Mouse (Mus musculus) mature B cell (primary cell): ENCODE results near the gene Cst6.

Source experiments
- in situ Hi-C: fragments of 300-500 bp; cut with MboI; formaldehyde crosslinking; loops from 2 replicates; pipeline ENCODE4 v1.14.3; 2019

The Cst6 gene

GRCm38 (mm10) chr19:5348526-5349501 is 560 bp downstream of the Cst6 start:
- in situ Hi-C loops: no loop called here

DNA sequence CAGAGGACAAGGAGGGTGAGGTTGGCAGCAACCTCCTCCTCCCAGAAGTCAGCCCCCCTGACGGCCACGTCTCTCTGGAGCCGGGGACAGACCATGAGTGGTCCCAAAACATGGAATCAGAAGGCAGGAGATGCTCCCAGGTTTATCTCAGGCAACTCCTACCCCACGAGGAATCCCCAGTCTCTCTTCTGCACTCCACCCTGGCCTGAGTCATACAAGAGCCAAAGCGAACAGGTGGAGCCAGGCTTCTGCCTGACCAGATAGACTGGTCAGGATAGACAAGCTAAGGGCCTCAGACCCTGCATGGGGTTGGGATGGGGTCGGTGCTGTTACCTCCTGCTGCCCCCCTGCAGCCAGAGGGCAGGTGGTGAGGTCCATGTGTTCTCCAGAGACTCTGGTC is 1.3 kb downstream of the Cst6 start:
- in situ Hi-C loops: no loop called here

- in situ Hi-C loops: no loop called here
These were observed 3.9 kb downstream of the Cst6 start for GRCm38 (mm10) chr19:5345297-5346131.

DNA sequence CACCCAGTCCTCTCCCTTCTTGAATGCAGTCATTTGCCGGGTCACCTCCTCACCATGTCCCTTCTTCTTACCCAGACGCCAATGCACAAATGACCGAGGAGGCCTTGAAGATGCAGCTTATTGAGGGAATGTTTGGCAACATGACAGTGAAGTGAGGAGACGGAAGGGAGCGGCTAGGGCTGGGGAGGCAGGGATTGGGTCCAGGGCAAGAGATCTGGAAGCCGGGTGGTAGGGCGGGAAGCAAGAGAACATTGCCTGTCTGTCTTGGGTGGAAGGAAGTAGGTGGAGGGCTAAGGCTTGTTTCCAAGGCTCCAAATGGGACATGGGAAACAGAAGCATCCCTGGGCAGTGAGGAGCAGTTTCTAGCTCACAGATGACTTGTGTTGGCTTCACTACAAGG is 8.0 kb downstream of the Cst6 start:
- in situ Hi-C loops: no loop called here

DNA sequence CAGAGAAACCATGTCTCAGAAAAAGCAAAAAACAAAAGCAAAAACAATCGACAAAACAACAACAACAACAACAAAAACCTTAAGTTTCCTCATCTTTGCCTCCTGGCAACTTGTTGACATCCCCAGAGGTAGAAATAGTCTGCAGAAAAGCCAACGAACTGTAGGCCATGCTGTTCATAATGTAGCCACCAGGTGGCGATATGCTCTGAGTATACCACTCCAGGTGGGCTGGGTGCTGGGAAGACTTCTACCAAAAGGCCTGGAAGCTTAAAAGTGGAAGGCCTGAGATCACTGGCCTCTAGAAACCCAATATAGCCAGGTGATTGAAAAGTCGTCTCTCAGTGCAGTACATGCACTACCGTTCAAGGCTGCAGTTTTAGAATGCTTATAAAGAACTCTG is 11.4 kb downstream of the Cst6 start:
- in situ Hi-C loops: no loop called here

DNA sequence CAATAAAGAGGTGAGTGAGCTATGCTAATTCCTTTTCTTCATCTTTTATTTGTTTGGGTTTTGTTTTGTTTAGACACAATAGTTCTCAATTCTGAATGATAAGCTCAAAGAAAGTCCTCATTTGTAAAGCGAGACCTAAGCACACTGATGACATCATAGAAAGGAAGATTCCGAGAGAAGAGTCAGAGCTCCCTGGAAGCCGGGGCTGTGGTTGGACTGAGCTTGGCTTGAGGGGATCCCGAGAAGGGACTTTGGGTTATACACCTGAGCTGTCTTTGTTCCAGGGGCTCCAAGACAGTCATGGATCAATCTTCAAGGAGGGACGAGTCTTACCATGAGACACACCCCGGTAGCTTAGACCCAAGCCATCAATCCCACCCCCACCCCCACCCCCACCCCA is 13.9 kb downstream of the Cst6 start, which contains the start of gene Catsper1:
Gene Catsper1 (plus strand): TSS at position 301 of the 400 bp plus-strand sequence.
- in situ Hi-C loops: no loop called here

DNA sequence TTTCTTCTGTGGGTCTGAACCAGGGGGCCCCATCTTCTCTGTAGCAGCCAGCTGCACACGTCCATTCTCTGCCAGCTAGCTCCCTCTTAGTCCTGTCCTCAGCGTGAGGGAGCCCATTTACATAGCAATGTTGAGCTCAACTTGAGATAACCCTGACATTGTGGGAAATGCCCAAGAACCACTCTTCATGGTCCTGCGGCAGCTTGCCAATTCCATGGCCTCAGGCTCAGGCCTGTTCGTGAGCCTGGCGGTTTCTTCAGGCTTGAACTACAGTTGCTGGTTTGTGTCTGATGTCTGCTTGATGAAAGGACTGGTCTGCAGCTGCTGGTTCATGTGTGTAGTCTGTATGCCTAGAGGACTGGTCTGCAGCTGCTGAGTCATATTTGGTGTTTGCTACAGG is 14.6 kb downstream of the Cst6 start:
- in situ Hi-C loops: no loop called here

DNA sequence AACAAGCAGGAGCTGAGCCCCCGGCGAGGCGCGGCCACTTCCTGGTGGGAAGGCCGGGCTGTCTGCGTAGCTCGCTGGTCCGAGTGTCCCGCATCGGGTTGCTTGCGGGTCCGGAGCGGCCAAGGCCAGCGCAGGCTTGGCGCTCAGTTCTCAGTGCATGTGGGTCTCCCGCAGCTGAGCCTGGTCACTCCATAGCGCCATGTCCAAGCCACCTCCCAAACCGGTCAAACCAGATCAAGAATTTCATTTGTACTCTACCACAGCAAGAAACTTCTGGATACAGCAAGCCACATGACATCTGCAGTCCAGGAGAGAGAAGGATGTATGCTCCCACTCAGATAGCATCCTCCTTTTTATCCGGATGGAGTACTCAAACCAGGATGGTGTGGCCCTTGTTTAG is 21.4 kb downstream of the Cst6 start:
- in situ Hi-C loops: no loop called here

- in situ Hi-C loops: no loop called here
These were observed 25.6 kb downstream of the Cst6 start for GRCm38 (mm10) chr19:5323801-5324200.

GRCm38 (mm10) chr19:5313189-5313588 is 36.2 kb downstream of the Cst6 start:
- in situ Hi-C loops: no loop called here

DNA sequence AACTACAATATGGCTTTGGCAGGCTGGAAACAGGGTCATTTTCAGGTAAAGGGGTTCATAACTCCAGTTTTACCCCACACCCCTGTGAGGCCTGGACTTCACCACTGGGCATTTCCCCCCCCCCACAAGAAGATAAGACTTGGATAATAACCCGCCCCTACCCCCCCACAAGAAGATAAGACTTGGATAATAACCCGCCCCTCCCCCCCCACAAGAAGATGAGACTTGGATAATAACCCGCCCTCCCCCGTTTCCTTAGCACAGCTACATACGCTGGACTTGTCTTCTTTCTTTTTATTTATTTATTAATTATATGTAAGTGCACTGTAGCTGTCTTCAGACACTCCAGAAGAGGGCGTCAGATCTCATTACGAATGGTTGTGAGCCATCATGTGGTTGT is 40.3 kb downstream of the Cst6 start:
- in situ Hi-C loops: no loop called here

DNA sequence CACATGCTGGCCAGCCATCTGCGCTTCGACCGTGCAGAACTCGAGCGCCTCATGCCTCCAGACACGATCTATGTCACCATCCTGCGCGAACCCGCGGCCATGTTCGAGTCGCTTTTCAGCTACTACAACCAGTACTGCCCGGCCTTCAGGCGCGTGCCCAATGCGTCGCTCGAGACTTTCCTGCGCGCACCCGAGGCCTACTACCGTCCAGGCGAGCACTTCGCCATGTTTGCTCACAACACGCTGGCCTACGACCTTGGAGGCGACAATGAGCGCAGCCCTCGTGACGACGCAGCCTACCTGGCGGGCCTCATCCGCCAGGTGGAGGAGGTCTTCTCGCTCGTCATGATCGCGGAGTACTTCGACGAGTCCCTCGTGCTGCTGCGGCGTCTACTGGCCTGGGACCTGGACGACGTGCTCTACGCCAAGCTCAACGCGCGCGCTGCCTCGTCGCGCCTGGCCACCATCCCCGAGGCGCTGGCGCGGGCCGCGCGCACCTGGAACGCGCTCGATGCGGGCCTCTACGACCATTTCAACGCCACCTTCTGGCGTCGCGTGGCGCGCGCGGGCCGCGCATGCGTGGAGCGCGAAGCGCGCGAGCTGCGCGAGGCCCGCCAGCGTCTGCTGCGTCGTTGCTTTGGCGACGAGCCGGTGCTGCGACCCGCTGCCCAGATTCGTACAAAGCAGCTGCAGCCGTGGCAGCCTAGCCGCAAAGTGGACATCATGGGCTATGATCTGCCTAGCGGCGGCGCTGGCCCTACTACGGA is 42.2 kb downstream of the Cst6 start:
- in situ Hi-C loops: no loop called here

GRCm38 (mm10) chr19:5306279-5306678 is 43.1 kb downstream of the Cst6 start:
- in situ Hi-C loops: no loop called here

DNA sequence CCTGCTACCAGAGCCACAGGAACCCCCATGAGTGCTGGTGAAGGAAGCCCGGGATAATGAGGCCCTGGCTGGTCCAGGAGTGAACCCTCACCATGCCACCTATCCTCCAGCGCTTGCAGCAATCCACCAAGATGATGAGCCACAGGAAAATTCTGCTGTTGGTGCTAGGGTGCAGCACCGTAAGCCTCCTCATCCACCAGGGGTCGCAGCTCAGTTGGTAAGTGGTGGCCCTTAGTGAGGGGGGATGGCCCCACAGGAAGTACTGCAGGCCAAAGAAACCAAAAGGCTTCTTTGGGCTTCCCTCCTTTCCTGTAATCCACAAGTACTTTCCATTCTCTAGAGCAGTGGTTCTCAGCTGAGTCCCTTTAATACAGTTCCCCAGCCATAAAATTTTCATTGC is 46.9 kb downstream of the Cst6 start:
- in situ Hi-C loops: no loop called here

DNA sequence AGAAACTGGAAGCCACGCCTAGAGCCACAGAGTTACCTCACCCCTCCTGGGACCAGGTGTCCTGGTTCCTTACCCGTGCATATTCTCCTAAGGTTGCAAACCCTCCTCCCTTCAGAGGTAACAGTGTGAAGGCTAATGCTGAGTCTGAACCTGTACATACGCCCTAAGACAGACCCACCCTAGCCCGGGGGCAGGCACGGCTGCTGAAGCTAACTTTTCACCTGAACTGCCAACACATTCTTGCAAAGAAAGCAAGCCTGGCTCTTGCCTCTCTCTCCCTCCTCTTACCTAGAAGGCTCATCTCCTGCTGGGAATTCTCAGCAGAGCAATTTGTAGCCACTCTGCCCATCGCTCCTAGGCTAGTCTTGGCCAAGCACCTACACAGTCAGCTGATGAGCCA is 48.8 kb downstream of the Cst6 start:
- in situ Hi-C loops: no loop called here

DNA sequence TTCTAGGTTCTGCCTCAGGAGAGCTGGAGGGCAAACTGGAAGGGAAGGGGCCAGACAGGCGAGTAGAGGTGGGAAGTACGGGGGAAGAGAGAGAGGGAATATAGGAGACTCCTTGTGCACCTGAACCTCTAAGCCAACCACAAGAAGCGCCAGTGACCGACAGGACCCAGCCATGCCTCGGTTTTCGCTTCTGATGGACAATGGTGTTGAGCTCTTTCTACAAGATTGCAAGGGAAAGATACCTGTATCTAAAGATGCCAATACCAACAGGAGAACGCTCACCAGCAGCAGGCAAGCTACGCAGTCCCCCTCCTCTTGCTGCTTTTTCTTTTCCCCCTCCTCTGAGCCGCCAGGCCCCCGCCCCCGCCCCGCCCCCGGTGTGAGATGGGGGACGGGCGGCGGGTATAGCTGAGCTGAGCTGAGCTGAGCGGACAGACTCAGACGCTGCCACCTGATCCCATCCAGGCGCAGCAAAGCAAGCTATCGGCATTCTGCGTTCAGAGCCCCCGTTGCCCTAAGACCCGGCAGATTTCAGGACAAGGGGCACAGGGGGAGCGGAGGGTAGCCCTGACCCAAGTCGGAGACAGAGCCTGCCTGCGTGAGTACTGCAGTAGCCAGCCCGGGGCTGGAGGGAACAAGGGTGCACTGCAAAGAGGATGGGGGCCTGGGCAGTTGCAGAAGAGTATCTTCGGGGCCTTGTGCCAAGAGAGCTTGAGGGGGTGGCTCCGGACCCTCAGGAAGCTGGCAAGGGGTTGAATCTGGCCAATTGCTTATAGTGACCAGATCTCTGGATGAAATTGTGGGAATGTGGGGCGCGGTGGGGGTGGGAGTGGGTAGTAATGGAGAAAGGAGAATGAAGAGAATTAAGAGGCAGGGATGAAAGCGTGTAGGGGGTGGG is 51.2 kb downstream of the Cst6 start, which contains the start of gene Gal3st3:
Gene Gal3st3 (plus strand): TSS at position 429 of the 898 bp plus-strand sequence.
- in situ Hi-C loops: no loop called here

DNA sequence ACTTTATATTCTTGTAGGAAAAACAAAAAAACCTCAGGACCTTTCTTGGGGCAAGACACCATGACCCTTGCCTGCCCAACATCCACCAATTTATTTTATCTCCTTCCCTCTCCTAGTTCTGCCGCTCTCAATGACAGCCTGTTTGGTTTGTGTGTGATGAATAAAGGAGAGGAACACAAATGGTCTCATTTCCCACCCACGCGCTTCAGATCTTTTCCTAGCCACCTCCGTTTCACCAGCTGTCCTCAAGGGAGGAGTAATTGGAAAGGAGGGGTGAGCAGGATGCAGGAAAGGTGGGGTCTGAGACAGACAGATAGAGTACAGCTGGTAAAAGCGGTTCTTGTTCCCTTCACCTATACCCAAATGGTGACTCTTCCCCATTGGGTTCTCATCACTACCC is 52.7 kb downstream of the Cst6 start:
- in situ Hi-C loops: no loop called here

DNA sequence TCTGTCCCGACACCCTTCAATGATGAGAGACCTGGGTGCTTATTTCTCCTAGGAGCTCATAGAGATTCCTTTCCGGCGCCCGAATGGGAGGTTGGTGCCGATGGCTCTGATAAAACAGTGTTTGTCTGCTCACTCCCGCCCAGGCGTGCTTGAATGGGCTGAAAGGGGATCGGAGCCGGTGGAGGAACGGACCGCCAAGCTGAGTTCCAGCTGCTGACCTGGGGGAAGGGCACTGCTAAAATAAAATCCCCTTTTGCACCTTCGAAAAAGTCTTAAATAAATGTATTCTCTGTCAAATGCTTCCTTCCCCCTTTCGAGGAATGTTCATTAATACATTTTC is 53.7 kb downstream of the Cst6 start:
- in situ Hi-C loops: no loop called here

DNA sequence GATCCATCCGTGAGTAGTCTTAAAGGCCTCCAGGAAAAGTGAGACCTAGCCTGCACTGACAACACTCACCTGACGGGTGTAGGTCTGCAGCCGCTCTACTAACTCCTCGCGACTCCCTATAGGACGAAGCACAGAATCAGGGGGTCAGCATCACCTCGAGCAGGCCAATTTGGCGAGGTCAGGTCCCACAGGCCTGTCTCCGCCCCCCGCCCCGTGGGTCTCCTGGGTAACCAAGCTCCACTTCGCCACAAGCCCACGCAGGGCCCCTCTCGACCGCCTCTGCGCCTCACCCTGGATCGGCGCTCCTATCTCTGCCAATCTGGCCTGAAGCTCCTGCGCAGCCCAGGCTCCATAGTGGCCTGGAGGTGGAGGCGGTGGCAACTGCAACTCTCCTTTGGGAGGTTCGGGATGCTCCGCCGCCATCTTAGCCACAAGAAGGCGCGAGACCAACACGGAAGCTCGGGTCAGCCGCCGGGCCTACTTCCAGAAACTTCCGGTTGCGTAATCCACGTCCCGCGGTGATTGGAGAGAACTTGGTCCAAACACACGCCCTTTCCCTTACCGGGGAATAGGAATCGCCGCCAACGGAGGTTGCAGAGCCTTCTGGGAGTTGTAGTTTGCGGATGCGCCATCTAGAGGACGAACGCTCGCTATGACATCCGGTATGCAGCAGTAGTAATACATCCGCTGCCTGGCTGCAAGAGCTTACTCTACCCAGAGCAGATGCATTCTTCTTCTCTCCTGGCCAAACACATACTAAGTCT is 54.2 kb downstream of the Cst6 start, which contains the start of gene Sf3b2:
Gene Sf3b2 (minus strand): TSS at position 484 of the 764 bp plus-strand sequence.
- in situ Hi-C loops: no loop called here
